Mouse (Mus musculus) heart, embryonic 16.5 days (tissue): ENCODE measurements around the gene Efhd2. TPM values are rescaled to one million over a fixed set of nuclear protein-coding genes. Genes with fewer than 3 reads are reported as not detected.

Experiments
- ATAC-seq: fragments of 200-750 bp; cut with Nextera tagmentation; replicated peaks from 2 replicates; pipeline ENCODE4 v1.8.0; 2017; ENCODE audit warnings: moderate number of reproducible peaks; ENCODE audit not compliant: insufficient read depth, low FRiP score; ENCODE audit errors: extremely low read depth
- H3K27ac ChIP-seq: fragments of 300-500 bp; sonication (generic); 2 replicates; pipeline ENCODE4 v1.5.1; 2014; ENCODE audit warnings: mild to moderate bottlenecking, low read length, control low read depth, moderate library complexity
- H3K27me3 ChIP-seq: fragments of 300-500 bp; sonication (generic); 2 replicates; pipeline ENCODE4 v1.6.1; 2014; ENCODE audit warnings: low read length, mixed read lengths; ENCODE audit not compliant: control insufficient read depth, insufficient read depth
- H3K36me3 ChIP-seq: fragments of 300-500 bp; sonication (generic); 2 replicates; pipeline ENCODE4 v1.6.1; 2014; ENCODE audit not compliant: control insufficient read depth, insufficient read depth
- H3K4me1 ChIP-seq: fragments of 300-500 bp; sonication (generic); 2 replicates; pipeline ENCODE4 v1.6.1; 2014; ENCODE audit warnings: low read length, mixed read lengths; ENCODE audit not compliant: control insufficient read depth, insufficient read depth
- H3K4me2 ChIP-seq: fragments of 300-500 bp; sonication (generic); 2 replicates; pipeline ENCODE4 v1.6.1; 2014; ENCODE audit warnings: low read depth, mild to moderate bottlenecking, control low read depth, low read length
- H3K4me3 ChIP-seq: fragments of 300-500 bp; sonication (generic); 2 replicates; pipeline ENCODE4 v1.5.1; 2014; ENCODE audit warnings: mild to moderate bottlenecking, control low read depth, low read length
- H3K9ac ChIP-seq: fragments of 300-500 bp; sonication (generic); 2 replicates; pipeline ENCODE4 v1.6.1; 2014; ENCODE audit warnings: low read length, control low read depth
- H3K9me3 ChIP-seq: fragments of 300-500 bp; sonication (generic); replicated peaks from 2 replicates; pipeline ENCODE4 v1.6.1; 2016; ENCODE audit warnings: low read length; ENCODE audit not compliant: control insufficient read depth
- WGBS: fragments of 180-500 bp; shearing (Covaris S2); extraction: QIAGEN DNeasy Blood & Tissue Kit; methylation state at CpG from one replicate; pipeline ENCODE4 v1.1.7; 2014; 5-methylcytosine and 5-hydroxymethylcytosine counted together
- polyA plus RNA-seq: library from polyadenylated mRNA; unstranded; fragments of >200 nt; fragmentation: Nextera tagmentation; extraction: Ambion mirVana; gene quantifications from 2 replicates; pipeline ENCODE4 v1.2.1, GENCODE M21; 2015

Gene Efhd2
- polyA plus RNA-seq, 1 experiment from 2014 or later = 80.4 TPM

GRCm38 (mm10) chr4:141857422-141857930 is 17.2 kb downstream of the Efhd2 start:
- H3K27ac ChIP-seq = no peak overlapping the region
- no peaks in the 10 kb centered on the region for H3K9me3 ChIP-seq
- no peaks in the 10 kb centered on the region for H3K4me1 ChIP-seq
- H3K27me3 ChIP-seq = no peaks in the 10 kb centered on the region
- 17% methylated on average over 10 of the region's 10 CpGs for WGBS
- H3K4me2 ChIP-seq = no peak overlapping the region
- ATAC-seq = peak; percentile 37
- H3K4me3 ChIP-seq = no peak overlapping the region
- H3K36me3 ChIP-seq = peaks cover 23% of the 10 kb centered on the region
- H3K9ac ChIP-seq = no peak overlapping the region

- Histone ChIP-seq H3K9ac (no peak overlapping the region), H3K9me3 (no peaks in the 10 kb centered on the region), H3K4me3 (no peak overlapping the region), H3K4me2 (no peak overlapping the region), H3K4me1 (no peaks in the 10 kb centered on the region), H3K36me3 (no peaks in the 10 kb centered on the region), H3K27ac (no peak overlapping the region), H3K27me3 (no peaks in the 10 kb centered on the region)
- 72% methylated on average over 9 of the region's 9 CpGs for WGBS
- ATAC-seq = no peak
Measured at GRCm38 (mm10) chr4:141853437-141853836, 21.3 kb downstream of the Efhd2 start.

GRCm38 (mm10) chr4:141845999-141846398 is 28.7 kb downstream of the Efhd2 start, which contains the start of gene Ctrc:
Gene Ctrc, minus strand, starts transcription at chr4:141846359.
- WGBS = 75% methylated on average over 6 of the region's 6 CpGs
- H3K9ac ChIP-seq = no peak within 1 kb of the TSS
- no peak for ATAC-seq

GRCm38 (mm10) chr4:141834536-141835095 is 40.1 kb downstream of the Efhd2 start:
- Histone ChIP-seq H3K9ac (no peak overlapping the region), H3K4me1 (peaks cover 3% of the 10 kb centered on the region; the same call in 1 of the 2 replicates), H3K4me3 (no peak overlapping the region), H3K9me3 (no peaks in the 10 kb centered on the region), H3K4me2 (no peak overlapping the region), H3K36me3 (no peaks in the 10 kb centered on the region), H3K27ac (no peak overlapping the region), H3K27me3 (no peaks in the 10 kb centered on the region)
- 45% methylated on average over 5 of the region's 5 CpGs for WGBS
- ATAC-seq = no peak

More at GRCm38 (mm10) chr4:141845999-141846398, 28.7 kb downstream of the Efhd2 start, which contains the start of gene Ctrc:
- Histone ChIP-seq H3K27me3 (no peaks in the 10 kb centered on the region), H3K36me3 (no peaks in the 10 kb centered on the region), H3K4me3 (no peak within 1 kb of the TSS), H3K4me1 (no peaks in the 10 kb centered on the region), H3K4me2 (no peak within 1 kb of the TSS), H3K9me3 (no peaks in the 10 kb centered on the region), H3K27ac (no peak within 1 kb of the TSS)

GRCm38 (mm10) chr4:141833911-141834310 is 40.8 kb downstream of the Efhd2 start:
- Histone ChIP-seq H3K36me3 (no peaks in the 10 kb centered on the region), H3K9ac (no peak overlapping the region), H3K4me1 (peaks cover 3% of the 10 kb centered on the region; the same call in 1 of the 2 replicates), H3K9me3 (no peaks in the 10 kb centered on the region), H3K27me3 (no peaks in the 10 kb centered on the region), H3K4me3 (no peak overlapping the region), H3K4me2 (no peak overlapping the region), H3K27ac (no peak overlapping the region)
- WGBS = 36% methylated on average over 1 of the region's 1 CpGs
- ATAC-seq = no peak

GRCm38 (mm10) chr4:141831361-141831760 is 43.4 kb downstream of the Efhd2 start:
- no peak overlapping the region for H3K4me2 ChIP-seq
- peaks cover 12% of the 10 kb centered on the region for H3K4me1 ChIP-seq
- H3K27ac ChIP-seq = no peak overlapping the region
- H3K9me3 ChIP-seq = no peaks in the 10 kb centered on the region
- no peak overlapping the region for H3K4me3 ChIP-seq
- H3K27me3 ChIP-seq = no peaks in the 10 kb centered on the region
- 70% methylated on average over 7 of the region's 7 CpGs for WGBS
- ATAC-seq = no peak
- H3K36me3 ChIP-seq = no peaks in the 10 kb centered on the region
- no peak overlapping the region for H3K9ac ChIP-seq

- no peak for ATAC-seq
- H3K4me2 ChIP-seq = no peak overlapping the region
- no peaks in the 10 kb centered on the region for H3K9me3 ChIP-seq
- 55% methylated on average over 11 of the region's 11 CpGs for WGBS
- no peak overlapping the region for H3K4me3 ChIP-seq
- no peaks in the 10 kb centered on the region for H3K27me3 ChIP-seq
- no peak overlapping the region for H3K9ac ChIP-seq
- H3K36me3 ChIP-seq = no peaks in the 10 kb centered on the region
- H3K4me1 ChIP-seq = peaks cover 9% of the 10 kb centered on the region
- no peak overlapping the region for H3K27ac ChIP-seq
Measured at GRCm38 (mm10) chr4:141830381-141830780, 44.3 kb downstream of the Efhd2 start.

GRCm38 (mm10) chr4:141828177-141828576 is 46.5 kb downstream of the Efhd2 start:
- H3K9me3 ChIP-seq = no peaks in the 10 kb centered on the region
- 46% methylated on average over 4 of the region's 4 CpGs for WGBS

GRCm38 (mm10) chr4:141827401-141827800 is 47.3 kb downstream of the Efhd2 start:
- no peak overlapping the region for H3K4me3 ChIP-seq
- H3K27me3 ChIP-seq = no peaks in the 10 kb centered on the region
- peaks cover 9% of the 10 kb centered on the region for H3K4me1 ChIP-seq
- no peak overlapping the region for H3K27ac ChIP-seq
- H3K9ac ChIP-seq = no peak overlapping the region
- no peaks in the 10 kb centered on the region for H3K9me3 ChIP-seq
- H3K36me3 ChIP-seq = no peaks in the 10 kb centered on the region
- no peak for ATAC-seq
- 76% methylated on average over 2 of the region's 2 CpGs for WGBS
- H3K4me2 ChIP-seq = no peak overlapping the region

More at GRCm38 (mm10) chr4:141828177-141828576, 46.5 kb downstream of the Efhd2 start:
- 0 out of 2 replicates have a peak, but pooled peaks have one; percentile 28 for ATAC-seq
- Histone ChIP-seq H3K36me3 (no peaks in the 10 kb centered on the region), H3K27ac (peak overlapping the region; percentile 34; the same call in 1 of the 2 replicates), H3K9ac (no peak overlapping the region), H3K4me1 (peaks cover 9% of the 10 kb centered on the region), H3K4me3 (no peak overlapping the region), H3K27me3 (no peaks in the 10 kb centered on the region), H3K4me2 (no peak overlapping the region)
